ENCODE assay signal across 9 mouse cellular contexts in genomic region chr10:80018739-80019297, GRCm38 (mm10). TPM values are rescaled to one million over a fixed set of nuclear protein-coding genes. Genes with fewer than 3 reads are reported as not detected.
DNase-seq lines count a peak whose midpoint lies in the region; ATAC-seq lines count a peak whose summit lies in the region.
"Had no signal": no experiment of that assay in that cellular context is flagged by ENCODE, and none has a peak within 500 bp of the region (broad histone marks: within the 10 kb centered on the region; RNA-seq: fewer than 3 reads in every experiment).

No protein-coding gene starts in this region.

- no peaks in the 10 kb centered on the region for H3K4me1 ChIP-seq in hindbrain, embryonic 16.5 days (ENCODE audit: control insufficient read depth, insufficient read depth, low read depth, low read length)
- H3K4me1 ChIP-seq in hindbrain, embryonic 14.5 days (replicated peaks; ENCODE audit: control insufficient read depth, insufficient read depth, low read length) = no peaks in the 10 kb centered on the region
- H3K4me1 ChIP-seq in intestine, embryonic 15.5 days (replicated peaks) = peaks cover 18% of the 10 kb centered on the region

- WGBS in hindbrain, embryonic 16.5 days = 10% methylated on average over 14 of the region's 15 CpGs
- WGBS in hindbrain, embryonic 14.5 days = 14% methylated on average over 13 of the region's 15 CpGs
- WGBS in intestine, embryonic 15.5 days = 2% methylated on average over 15 of the region's 15 CpGs

- no peaks in the 10 kb centered on the region for H3K36me3 ChIP-seq in hindbrain, embryonic 16.5 days (ENCODE audit: control insufficient read depth, insufficient read depth, low read length)
- no peaks in the 10 kb centered on the region for H3K36me3 ChIP-seq in hindbrain, embryonic 14.5 days (replicated peaks; ENCODE audit: control insufficient read depth, insufficient read depth)
- no peaks in the 10 kb centered on the region for H3K36me3 ChIP-seq in intestine, embryonic 15.5 days
- H3K36me3 ChIP-seq: limb, embryonic 15.5 days had no signal

- no peak overlapping the region; the same call in 1 of the 2 replicates for H3K4me3 ChIP-seq in hindbrain, embryonic 16.5 days (ENCODE audit: low read length)
- H3K4me3 ChIP-seq in hindbrain, embryonic 14.5 days (replicated peaks; ENCODE audit: low read length) = no peak overlapping the region
- H3K4me3 ChIP-seq in intestine, embryonic 15.5 days (replicated peaks) = peak overlapping the region; percentile 12; the same call in 1 of the 2 replicates

- H3K4me2 ChIP-seq in hindbrain, embryonic 16.5 days (ENCODE audit: low read length) = no peak overlapping the region
- no peak overlapping the region for H3K4me2 ChIP-seq in hindbrain, embryonic 14.5 days (replicated peaks)
- H3K4me2 ChIP-seq in intestine, embryonic 15.5 days (replicated peaks) = peak overlapping the region; percentile 53

- no peak for ATAC-seq in hindbrain, embryonic 16.5 days
- ATAC-seq in hindbrain, embryonic 14.5 days (ENCODE audit: low FRiP score) = no peak
- ATAC-seq in intestine, embryonic 15.5 days = peak; percentile 78

- H3K9me3 ChIP-seq in hindbrain, embryonic 16.5 days (ENCODE audit: control insufficient read depth, low read length) = no peaks in the 10 kb centered on the region
- H3K9me3 ChIP-seq in hindbrain, embryonic 14.5 days (ENCODE audit: control insufficient read depth, low read length) = no peaks in the 10 kb centered on the region
- H3K9me3 ChIP-seq in intestine, embryonic 15.5 days = no peaks in the 10 kb centered on the region
- H3K9me3 ChIP-seq: limb, embryonic 15.5 days had no signal

- DNase-seq in hindbrain, embryonic 14.5 days (ENCODE audit: low spot score) = no peak
- peak; percentile 40 for DNase-seq in brain, adult 2 months (ENCODE audit: low read depth, low spot score)
- peak; percentile 75 for DNase-seq in lung, postnatal 25 days (ENCODE audit: low spot score)
- DNase-seq in thymus, postnatal 0 days (ENCODE audit: low spot score) = peak; percentile 65
- no peak for DNase-seq in urinary bladder, postnatal 25 days (ENCODE audit: low spot score)
- no peak for DNase-seq in adrenal gland, adult (ENCODE audit: inconsistent age in 2 of 2, low spot score in 1 of 2)

- peaks cover 27% of the 10 kb centered on the region for H3K27me3 ChIP-seq in hindbrain, embryonic 16.5 days (replicated peaks; ENCODE audit: control insufficient read depth, insufficient read depth, low read length)
- peaks cover 46% of the 10 kb centered on the region for H3K27me3 ChIP-seq in hindbrain, embryonic 14.5 days (ENCODE audit: control insufficient read depth, insufficient read depth, low read length)
- H3K27me3 ChIP-seq in intestine, embryonic 15.5 days (replicated peaks) = peaks cover 17% of the 10 kb centered on the region

- H3K27ac ChIP-seq in hindbrain, embryonic 16.5 days (ENCODE audit: low read depth, low read length) = no peak overlapping the region
- no peak overlapping the region for H3K27ac ChIP-seq in hindbrain, embryonic 14.5 days
- H3K27ac ChIP-seq in intestine, embryonic 15.5 days = no peak overlapping the region
- H3K27ac ChIP-seq: limb, embryonic 15.5 days had no signal

- 0 out of 2 replicates have a peak overlapping the region, but pooled peaks have one; percentile 22 for H3K9ac ChIP-seq in hindbrain, embryonic 16.5 days (ENCODE audit: low read depth, low read length)
- H3K9ac ChIP-seq in hindbrain, embryonic 14.5 days = no peak overlapping the region
- peak overlapping the region; percentile 36; the same call in 1 of the 2 replicates for H3K9ac ChIP-seq in intestine, embryonic 15.5 days

RNA-seq across cellular contexts. Expression of gene Arhgap45, which starts 2.4 kb away (rescaled TPM):
- polyA plus RNA-seq in hindbrain, embryonic 16.5 days (2015; fragmentation: Nextera tagmentation; extraction: Ambion mirVana) = 1.7 and 2.2 TPM in 2 replicates
- polyA plus RNA-seq in hindbrain, embryonic 14.5 days (2014; fragmentation: Nextera tagmentation; extraction: Ambion mirVana) = 1.1 and 1.7 TPM in 2 replicates
- 6.3 and 6.5 TPM in 2 replicates for polyA plus RNA-seq in intestine, embryonic 15.5 days (2015; fragmentation: Nextera tagmentation; extraction: Ambion mirVana)
- 179 and 206 TPM in 2 replicates for polyA plus RNA-seq in thymus, postnatal 0 days (2015; fragmentation: Nextera tagmentation; extraction: Ambion mirVana)

RNA-seq across cellular contexts. Expression of gene Polr2e, which starts 20.8 kb away (rescaled TPM):
- 141 and 143 TPM in 2 replicates for polyA plus RNA-seq in hindbrain, embryonic 16.5 days (2015; fragmentation: Nextera tagmentation; extraction: Ambion mirVana)
- 142 and 150 TPM in 2 replicates for polyA plus RNA-seq in hindbrain, embryonic 14.5 days (2014; fragmentation: Nextera tagmentation; extraction: Ambion mirVana)
- 206 and 218 TPM in 2 replicates for polyA plus RNA-seq in intestine, embryonic 15.5 days (2015; fragmentation: Nextera tagmentation; extraction: Ambion mirVana)
- polyA plus RNA-seq in thymus, postnatal 0 days (2015; fragmentation: Nextera tagmentation; extraction: Ambion mirVana) = 153 and 158 TPM in 2 replicates

RNA-seq across cellular contexts. Expression of gene Abca7, which starts 22.5 kb away (rescaled TPM):
- polyA plus RNA-seq in hindbrain, embryonic 16.5 days (2015; fragmentation: Nextera tagmentation; extraction: Ambion mirVana) = 4.2 and 5.1 TPM in 2 replicates
- polyA plus RNA-seq in hindbrain, embryonic 14.5 days (2014; fragmentation: Nextera tagmentation; extraction: Ambion mirVana) = 4.1 and 4.5 TPM in 2 replicates
- polyA plus RNA-seq in intestine, embryonic 15.5 days (2015; fragmentation: Nextera tagmentation; extraction: Ambion mirVana) = 3.0 and 3.7 TPM in 2 replicates
- polyA plus RNA-seq in thymus, postnatal 0 days (2015; fragmentation: Nextera tagmentation; extraction: Ambion mirVana) = 5.2 and 5.8 TPM in 2 replicates

RNA-seq across cellular contexts. Expression of gene Gpx4, which starts 28.1 kb away (rescaled TPM):
- 601 and 643 TPM in 2 replicates for polyA plus RNA-seq in hindbrain, embryonic 16.5 days (2015; fragmentation: Nextera tagmentation; extraction: Ambion mirVana)
- polyA plus RNA-seq in hindbrain, embryonic 14.5 days (2014; fragmentation: Nextera tagmentation; extraction: Ambion mirVana) = 556 and 557 TPM in 2 replicates
- 712 and 771 TPM in 2 replicates for polyA plus RNA-seq in intestine, embryonic 15.5 days (2015; fragmentation: Nextera tagmentation; extraction: Ambion mirVana)
- polyA plus RNA-seq in thymus, postnatal 0 days (2015; fragmentation: Nextera tagmentation; extraction: Ambion mirVana) = 640 and 681 TPM in 2 replicates

RNA-seq across cellular contexts. Expression of gene Cnn2, which starts 30.4 kb away (rescaled TPM):
- 30.5 and 38.9 TPM in 2 replicates for polyA plus RNA-seq in hindbrain, embryonic 16.5 days (2015; fragmentation: Nextera tagmentation; extraction: Ambion mirVana)
- polyA plus RNA-seq in hindbrain, embryonic 14.5 days (2014; fragmentation: Nextera tagmentation; extraction: Ambion mirVana) = 28.4 and 37.6 TPM in 2 replicates
- 239 and 242 TPM in 2 replicates for polyA plus RNA-seq in intestine, embryonic 15.5 days (2015; fragmentation: Nextera tagmentation; extraction: Ambion mirVana)
- polyA plus RNA-seq in thymus, postnatal 0 days (2015; fragmentation: Nextera tagmentation; extraction: Ambion mirVana) = 137 and 152 TPM in 2 replicates

Comparison
In these comparisons a context has a peak if more than half of its experiments do, and no peak if none do; other contexts are left out.
1. DNase-seq: peak in brain, adult 2 months (single experiment), lung, postnatal 25 days (single experiment) and thymus, postnatal 0 days (single experiment); none in hindbrain, embryonic 14.5 days (single experiment), urinary bladder, postnatal 25 days (single experiment) and adrenal gland, adult (0 of 2).
2. RNA of gene Arhgap45, which starts 2.4 kb away (polyA plus RNA-seq): 179 to 206 TPM in thymus, postnatal 0 days; 6.3 to 6.5 TPM in intestine, embryonic 15.5 days, 1.7 to 2.2 TPM in hindbrain, embryonic 16.5 days and 1.1 to 1.7 TPM in hindbrain, embryonic 14.5 days; every median in the first group is over 10 times any median in the second.